Mouse (Mus musculus) frontal cortex, postnatal 14 days (tissue): Measurements from ENCODE around the gene Ptprn2.

Source experiments
- DNase-seq, 2 experiments: peaks; one replicate each; pipeline ENCODE4 v3.0.0; 2022; ENCODE audit warnings: low spot score in 2 of 2

Gene Ptprn2

DNA sequence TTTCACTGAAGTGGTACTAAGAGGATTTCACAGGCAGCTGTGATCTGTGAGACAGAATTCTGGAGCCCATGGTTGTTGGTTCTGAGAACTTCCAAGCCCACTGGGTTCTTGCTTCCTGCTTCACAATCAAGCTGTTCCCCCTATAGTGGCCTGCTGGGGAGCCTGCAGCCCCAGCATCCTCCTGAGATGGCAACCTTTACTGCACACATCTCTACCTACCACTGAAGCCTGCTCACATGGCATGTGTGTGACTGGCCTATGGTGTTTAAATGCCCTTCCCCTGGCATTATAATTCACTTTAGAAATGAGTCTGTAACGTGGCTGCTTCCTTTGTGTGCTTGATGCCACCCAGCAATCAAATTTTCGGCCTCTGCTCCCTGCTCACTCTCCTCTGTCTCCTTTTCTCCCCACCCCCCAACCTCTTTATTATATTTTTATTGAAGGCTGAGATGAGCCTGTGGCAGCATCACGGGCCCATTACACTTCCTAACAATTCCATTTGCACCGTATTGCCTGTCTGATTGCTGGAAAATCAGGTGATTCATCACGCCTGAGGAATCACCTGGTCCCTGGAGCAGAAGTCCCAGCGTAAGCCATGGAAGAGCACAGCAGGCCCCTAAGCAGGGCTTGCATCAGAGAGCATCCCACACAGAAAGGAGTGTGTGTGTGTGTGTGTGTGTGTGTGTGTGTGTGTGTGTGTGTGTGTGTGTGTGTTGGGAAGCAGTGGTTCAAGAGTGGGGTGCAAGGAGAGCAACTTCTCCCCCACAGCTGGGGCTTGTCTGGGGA is 402.2 kb downstream of the Ptprn2 start:
- DNase-seq, result no peak

DNA sequence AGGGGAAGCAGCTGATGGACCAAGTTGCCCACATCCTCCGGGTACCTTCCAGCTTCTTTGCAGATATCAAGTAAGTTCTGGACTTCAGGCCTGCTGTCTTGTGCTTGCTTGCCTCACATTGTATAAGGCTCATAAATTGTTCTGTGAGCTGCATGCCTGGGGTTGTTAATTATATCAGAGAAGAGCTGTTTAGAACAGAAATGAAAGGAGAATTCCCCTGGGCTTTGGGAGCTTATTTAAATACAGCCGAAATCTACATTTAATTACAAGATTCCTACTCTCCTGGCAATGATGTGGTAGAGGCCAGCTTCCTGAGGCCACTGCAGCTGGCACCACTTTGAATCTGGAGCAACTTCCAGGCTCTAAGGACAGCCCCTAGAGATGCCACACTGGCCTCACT is 403.3 kb downstream of the Ptprn2 start:
- DNase-seq, result no peak

DNA sequence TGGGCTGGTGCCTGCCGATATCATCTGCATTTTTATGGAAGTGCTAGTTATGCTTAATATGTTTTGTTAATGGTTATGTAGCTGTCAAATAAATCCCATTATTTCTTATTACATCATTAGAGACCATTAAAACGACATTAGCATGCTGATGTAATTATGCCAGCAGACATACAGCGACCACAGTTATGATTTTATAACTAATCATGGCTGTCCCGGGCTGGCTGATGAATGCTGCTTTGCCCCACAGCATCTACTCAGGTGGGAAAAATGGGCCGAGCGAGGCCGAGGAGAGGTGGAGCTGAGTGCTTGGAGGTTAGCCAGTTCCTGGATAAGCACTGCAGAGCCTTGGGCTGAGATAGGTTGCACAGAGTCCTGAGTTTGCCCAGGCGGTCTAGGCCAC is 407.1 kb downstream of the Ptprn2 start:
- DNase-seq, result no peak

DNA sequence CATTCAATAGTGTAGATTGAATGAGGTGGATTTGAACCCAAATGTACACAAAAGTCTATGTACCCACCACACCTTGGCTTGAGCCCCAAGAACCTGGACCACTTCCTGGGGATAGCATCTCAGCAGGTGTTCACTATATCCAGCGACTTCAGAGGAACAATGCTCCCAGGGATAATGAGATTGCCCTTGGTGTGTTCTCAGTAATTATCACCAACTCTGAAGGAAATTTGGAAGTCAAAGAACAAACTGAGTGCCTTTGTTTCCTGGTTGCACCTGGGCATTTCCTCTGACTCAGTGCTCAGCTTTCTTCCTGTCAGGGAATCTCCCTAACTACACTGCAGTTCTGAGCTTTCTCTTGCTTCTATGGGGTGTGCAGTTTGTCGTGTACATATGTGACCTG is 411.1 kb downstream of the Ptprn2 start:
- DNase-seq, result no peak

DNA sequence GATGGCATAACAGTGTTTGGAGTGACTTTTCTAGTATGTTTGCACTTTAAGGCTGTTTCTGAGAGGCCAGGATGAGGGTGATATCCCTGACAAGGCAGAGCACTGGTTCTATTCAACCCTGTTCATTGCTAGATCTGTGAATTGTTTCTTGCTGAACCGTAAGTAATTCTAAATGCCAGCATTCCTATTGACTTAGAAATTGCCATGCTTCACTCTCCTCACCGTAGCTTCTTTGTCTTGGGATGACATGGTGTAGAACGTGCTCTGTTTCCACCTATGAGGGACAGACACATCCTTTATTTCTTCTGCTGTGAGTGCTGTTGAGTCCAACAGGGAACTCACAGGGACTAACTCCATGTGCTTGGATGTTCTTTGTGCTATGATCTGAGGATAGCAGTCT is 416.3 kb downstream of the Ptprn2 start:
- DNase-seq, result no peak

DNA sequence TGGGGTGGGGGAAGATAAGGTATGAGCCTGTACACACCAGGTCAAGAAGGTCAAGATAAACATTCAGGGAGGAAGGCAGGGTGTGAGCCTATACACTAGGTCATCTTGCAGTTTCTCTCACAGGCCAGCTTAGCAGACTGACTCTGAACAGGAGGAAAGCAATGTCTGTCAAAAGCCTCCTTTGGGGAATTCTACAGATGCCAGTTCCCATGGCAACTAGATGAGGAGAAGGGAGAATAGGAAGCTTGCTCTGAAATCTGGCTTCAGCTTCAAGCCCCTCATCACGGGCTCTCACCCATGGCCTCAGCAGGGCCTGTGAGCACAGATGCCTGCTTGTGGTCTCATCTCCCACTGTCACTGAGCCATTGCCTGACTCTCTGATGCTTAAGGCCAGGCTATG is 421.9 kb downstream of the Ptprn2 start:
- no peak for DNase-seq

DNA sequence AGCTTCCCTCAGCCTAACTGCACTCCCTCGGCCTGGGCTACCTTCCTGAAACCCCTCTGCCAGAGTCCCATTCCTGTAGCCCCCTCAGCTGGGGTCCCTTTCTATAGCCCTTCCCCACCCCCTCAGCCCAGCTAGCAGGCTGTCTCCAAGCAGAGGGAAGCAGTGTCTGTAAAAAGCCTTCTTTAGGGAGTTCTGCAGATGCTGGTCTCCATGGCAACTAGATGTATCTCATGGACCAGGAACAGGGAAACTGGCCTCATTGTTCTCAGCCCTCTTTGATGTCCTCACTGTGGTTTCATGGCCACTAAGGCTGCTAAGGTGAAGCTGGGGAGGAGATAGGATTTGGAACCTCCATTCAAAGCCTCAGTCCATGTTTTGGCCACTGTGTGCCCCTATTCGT is 423.1 kb downstream of the Ptprn2 start:
- peak in 1 of 2 experiments; percentile 27 for DNase-seq

DNA sequence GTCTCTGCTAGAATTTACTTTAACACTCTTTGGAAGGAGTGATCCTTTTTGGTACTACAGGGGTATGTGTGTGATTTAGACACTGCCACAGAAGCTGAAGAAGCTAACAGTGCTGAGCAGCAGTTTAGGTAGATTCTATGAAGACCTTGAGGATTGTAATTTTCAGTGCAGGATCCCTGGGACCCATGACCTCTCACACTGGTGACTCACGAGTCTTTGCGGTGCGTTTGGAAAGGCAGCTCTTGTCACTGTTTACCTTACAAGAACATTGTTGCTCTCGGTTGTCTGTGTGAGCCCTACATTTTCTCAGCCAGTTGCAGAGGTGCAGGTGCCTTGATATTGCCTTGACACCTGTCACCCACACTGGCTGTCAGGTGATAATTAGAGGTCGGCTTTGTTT is 431.3 kb downstream of the Ptprn2 start:
- no peak for DNase-seq

DNA sequence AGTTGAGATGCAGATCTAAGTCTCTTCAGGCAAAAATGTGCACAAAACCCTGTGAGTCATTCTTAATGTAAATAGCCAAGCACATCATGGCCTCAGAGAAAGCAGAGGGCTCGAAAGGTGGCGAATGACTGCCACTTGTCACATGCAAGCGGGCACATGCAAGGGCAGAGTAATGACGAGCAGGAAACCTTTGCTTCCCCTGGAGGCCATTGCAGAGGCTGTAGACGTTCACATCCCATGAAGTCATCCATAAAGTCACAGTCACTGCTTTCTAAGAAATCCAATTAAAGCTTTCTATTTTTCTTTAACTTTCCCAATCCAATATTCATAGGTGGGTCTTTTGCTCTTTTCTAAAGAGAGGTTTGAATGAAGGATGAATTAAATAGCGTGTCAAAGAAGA is 433.7 kb downstream of the Ptprn2 start:
- no peak for DNase-seq

DNA sequence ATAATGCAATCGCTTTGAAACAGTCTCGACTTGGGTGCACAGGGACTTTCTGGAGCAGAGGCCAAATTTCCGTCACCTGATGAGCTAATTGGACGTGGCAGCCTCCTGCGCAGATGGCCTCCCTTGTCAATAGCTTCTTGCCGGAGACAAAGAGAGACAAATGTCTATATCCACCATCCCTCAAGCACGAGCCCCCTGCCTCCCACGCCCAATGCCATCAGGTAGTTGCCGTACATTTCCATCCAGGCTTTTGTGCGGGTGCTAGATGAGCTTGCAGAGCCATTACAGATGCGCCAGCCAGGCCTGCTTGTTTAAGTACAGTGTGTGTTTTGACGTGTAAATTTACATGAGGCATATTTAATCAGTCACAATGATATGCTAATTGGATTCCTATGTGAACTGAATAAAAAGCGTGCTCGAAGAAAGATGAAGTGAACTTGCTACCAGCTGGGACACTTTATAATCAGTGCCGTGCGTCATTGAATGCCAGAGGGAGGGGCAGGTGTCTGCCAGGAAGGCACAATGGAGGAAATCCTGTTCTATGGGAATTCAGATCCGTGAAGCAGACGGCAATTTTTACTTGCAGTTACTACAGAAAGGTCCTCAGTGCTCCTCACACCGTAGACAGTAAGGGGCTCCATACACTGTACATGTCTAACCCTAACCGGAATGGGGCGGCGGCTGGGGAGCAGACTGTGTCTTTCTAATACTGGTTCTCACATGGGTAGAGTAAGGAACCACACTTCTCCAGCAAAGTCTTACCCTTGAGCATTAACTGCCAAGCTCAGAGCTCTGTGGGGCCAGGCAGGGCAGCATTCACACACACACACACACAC is 434.4 kb downstream of the Ptprn2 start:
- no peak for DNase-seq

DNA sequence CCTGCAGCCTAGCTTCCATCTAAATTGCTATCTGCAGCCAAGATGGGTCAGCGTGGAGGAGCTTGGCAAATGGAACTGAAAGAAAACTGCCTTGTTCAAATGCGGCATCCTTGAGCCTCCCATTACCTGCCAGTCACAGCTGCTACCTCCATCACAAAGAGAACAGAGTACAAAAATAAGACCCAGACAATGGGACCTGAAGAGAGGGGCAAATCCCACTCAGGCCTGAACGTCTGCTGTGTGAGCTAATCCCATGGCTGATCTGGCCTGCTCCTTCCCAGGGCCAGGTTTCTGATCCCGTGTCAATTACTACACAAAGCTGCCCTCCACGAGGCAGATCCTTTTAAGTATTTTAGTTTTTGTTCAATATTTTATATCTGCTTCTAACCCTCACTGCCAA is 441.6 kb downstream of the Ptprn2 start:
- no peak for DNase-seq

DNA sequence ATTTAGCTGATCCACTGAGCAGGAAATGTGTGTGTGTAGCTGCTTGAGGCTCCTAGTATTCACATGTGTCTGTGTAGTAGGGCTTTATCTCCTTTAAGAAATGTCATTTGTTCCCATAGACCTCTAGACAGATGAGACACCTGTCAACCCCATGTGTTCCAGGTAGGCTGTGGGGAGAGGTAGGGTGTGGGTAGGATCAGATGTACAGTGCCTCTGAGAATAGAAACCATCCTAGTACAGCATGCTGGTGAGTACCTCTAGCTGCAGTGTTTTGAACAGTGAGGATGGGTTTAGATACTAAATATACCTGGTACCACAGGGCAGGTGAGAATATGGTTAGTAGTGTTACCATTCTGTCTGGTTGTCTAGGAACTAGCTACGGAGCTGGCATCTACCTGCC is 442.0 kb downstream of the Ptprn2 start:
- DNase-seq, result no peak

DNA sequence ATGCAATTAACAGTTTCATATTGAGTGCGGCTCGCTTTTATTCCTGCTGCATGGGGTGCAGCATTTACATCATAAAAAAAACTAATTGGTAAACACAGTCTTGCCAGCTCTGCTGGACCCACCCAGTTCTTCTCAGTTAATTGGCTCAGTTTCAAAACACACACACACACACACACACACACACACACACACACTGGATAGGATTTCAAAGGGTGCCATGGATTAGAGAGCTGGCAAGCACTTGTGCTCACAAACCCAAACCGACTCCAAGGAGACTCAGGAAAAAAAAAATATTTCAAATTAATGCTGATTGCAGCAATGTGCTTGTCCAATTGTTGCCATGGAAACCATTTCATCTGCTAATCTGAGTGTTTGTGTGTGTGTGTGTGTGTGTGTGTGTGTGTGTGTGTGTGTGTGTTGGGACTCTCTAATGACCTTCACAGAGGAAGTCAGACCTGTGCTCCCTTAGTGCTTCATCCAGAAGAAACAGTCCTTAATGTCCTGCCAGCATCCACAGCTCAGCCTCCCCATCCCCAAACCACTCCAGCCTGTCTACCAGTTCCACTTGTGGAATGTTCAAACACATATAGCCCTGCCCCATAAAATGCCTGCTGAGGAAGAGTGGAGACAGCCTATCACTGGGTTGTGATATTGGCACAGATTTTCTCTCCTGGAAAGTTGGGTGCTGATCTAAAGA is 452.8 kb downstream of the Ptprn2 start:
- DNase-seq, result peak in 1 of 2 experiments; percentile 41

DNA sequence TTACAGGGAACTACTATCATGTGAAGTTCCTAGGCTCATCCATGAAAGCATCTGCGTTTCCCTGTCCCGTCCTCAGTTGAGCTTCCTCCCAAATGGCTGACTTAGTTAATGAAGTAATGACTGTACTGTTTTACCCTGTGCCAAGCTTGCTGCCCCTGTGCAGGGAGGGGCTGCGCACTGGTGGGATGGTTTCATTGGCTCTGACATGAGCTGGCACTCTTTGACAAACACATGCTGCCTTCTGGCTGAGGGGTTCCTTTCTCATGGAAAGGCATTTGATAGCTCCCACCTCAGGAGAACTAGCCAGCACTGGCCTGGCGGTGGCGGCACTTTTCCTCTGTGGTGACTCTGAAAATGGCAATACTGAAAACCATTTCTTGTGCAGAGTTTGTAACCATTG is 458.4 kb downstream of the Ptprn2 start:
- DNase-seq, result no peak

DNA sequence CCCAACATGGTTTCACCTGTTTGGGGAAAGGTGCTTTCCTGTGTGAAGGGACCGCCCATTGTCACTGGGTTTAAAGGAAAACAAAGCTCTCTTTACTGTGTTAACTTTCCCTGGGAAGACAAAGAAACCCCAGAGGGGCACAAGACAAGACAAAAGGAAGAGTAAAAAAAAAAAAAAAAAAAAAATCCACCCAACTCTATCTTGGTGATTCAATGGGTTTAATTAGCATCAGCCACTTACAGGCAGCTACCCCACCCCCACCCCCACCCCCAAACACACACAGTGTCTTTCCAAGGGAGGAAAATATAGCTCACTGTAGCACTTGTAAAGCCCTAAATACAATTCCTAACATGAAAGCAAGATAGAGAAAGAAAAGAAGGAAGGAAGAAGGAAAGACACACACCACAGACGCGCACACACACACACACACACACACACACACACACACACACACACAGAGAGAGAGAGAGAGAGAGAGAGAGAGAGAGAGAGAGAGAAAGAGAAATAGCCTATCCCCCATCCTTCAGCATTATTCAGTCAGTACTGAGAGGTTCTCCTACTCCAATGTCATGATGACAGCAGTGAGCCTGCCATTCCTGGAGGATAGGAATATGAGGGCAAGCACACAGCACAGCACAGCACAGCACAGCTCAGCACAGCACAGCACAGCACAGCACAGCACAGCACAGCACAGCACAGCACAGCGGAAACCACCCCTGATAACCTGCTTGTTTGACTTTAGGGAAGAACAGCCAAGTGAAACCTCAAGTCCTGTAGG is 462.8 kb downstream of the Ptprn2 start:
- no peak for DNase-seq

DNA sequence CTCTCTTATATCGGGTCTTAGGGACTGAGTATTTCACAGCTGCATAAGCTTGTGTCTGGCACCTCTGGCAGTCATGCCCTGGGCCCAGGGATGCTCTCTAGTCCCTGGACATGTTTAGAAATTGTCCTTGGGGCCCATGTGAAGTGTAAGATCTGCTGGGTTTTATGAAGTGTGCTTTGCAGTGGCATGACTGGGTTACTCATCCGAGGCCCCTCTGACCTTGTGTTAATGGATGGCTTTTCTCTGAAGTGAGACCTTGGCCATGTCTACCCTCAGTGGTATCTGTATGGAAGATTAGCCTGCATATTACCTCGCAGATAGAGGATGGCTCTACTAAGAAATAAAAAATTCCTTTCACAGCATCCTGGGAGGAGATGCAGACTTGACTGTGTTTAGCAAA is 464.2 kb downstream of the Ptprn2 start:
- no peak for DNase-seq

DNA sequence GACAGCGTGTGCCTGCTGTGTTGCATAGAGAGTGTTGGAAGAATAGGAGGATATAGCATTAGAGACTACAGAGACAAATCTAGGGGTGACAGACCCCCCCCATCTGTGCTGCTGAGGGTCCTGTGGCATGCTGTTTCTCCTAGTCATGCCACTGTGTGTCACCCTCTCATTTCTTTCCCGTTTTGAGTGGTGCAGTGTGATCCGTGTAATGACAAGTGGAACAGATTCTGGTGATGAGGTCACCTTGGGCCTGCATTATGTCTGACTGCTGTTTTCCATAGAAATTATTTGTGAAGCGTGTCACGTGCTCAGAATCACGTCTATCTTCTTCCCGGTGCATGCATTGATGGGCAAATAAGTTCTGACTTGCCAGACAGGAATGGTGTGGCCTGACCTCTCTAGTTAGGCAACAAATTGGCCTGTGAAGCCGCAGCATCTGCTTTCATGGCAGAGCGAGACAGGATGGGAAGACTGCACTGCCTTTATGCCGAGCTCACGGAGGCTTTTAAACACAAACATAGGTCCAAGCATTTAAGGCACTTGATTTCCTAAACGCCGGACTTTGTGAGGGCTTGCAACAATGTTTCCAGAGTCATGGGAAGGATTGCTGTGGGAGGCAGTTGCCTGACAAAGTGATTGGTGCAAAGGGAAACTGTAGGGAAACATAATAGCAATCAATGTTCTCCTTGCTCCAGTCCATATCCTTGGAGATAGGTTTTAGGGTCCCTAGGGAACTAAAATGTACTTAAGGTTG is 467.1 kb downstream of the Ptprn2 start:
- DNase-seq, result no peak

DNA sequence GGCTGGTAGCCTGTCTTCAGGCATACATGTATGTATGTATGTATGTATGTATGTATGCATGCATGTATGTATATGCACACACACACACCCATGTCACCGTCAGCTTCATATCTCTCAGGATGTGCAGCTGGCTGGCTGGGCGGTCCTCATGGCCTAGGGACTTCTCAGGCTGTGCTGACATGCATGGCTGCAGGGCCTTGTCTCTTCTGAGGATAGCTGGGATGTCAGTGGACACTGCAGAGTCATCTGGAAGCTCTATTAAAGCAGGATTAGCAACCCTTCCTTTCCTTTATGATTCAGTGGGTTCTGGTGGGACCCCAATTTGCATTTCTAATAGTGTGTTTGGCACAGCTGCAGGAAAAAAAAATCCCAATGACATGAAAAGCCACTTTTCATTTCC is 473.6 kb downstream of the Ptprn2 start:
- no peak for DNase-seq

DNA sequence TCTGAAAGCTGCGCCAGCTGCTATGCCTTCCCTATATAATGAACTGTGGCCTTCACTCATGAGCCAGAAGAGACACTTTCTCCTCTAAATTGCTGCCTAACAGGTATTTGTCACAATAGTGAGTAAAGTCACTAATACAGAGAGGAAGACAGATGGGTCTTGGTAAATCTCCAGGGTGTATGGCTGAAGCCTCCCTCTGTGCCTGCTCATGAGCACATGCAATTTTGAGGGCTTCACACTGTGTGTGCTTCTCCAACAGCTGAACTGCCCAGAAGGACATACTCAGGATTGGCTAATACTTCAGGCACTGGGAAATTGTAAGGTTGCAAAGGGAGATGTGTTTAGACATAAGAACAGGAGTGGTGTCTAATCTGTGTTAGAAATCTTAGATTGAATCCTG is 478.4 kb downstream of the Ptprn2 start:
- no peak for DNase-seq

DNA sequence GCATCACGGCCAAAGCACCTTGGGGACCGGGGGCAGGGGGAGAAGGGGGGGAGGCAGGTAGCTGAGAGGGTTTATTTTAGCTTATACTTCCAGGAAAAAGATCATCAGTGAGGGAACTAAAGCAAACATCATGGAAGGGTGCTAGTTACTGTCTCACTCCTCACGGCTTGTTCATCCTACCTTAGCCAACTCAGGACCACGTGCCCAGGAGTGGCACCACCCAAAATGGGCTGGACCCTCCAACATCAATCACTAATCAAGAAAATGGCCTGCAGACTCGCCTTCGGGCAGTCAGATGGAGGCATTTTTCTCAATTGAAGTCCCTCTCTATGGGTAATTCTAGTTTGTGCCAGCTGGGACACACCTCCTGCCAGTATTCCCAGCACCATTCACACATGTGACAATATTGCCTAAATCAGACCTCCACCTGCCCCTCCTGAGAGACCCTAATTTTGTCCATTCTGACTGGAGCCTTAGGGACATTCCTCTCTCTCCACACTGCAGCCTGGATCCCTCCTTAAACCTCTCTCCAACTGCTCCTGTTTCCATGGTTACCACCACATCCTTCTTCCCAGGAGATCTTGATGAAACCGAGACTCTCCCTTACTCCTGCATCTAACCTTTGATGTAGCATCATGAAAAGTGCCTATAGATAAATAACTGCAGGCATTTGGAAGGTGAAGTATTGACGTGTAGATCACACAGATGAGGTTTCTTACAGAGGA is 482.9 kb downstream of the Ptprn2 start:
- DNase-seq, result no peak
